Mouse (Mus musculus) R1 (cell line): ENCODE results near the gene 2610021A01Rik.
A peak's percentile ranks its signal among the peaks of the same experiment; 100 is the strongest.
"Not testable (repeated sequence)": the region's sequence is repeated elsewhere in the genome, so short reads cannot be mapped to it uniquely, and the experiment has no call there.

Experiments used
- DNase-seq: peaks from one replicate; pipeline ENCODE4 v3.0.0-alpha.2; 2018; ENCODE audit warnings: low read depth, low spot score

The 2610021A01Rik gene

GRCm38 (mm10) chr7:41599034-41599813 is at the start of gene 2610021A01Rik:
2610021A01Rik (plus strand) TSS chr7:41599230.
- DNase-seq, result peak; percentile 98

- DNase-seq, result peak; percentile 96
These were observed 38.3 kb upstream of the 2610021A01Rik start for GRCm38 (mm10) chr7:41560681-41561080.

GRCm38 (mm10) chr7:41573562-41573961 is 25.5 kb upstream of the 2610021A01Rik start, which contains the start of gene Gm6871:
Gm6871 (minus strand) TSS chr7:41573662.
- DNase-seq, result peak; percentile 21

GRCm38 (mm10) chr7:41577956-41578355 is 21.1 kb upstream of the 2610021A01Rik start:
- DNase-seq, result no peak

- peak; percentile 97 for DNase-seq
These were observed 17.0 kb upstream of the 2610021A01Rik start for GRCm38 (mm10) chr7:41582028-41582427.

GRCm38 (mm10) chr7:41587831-41588230 is 11.2 kb upstream of the 2610021A01Rik start:
- peak; percentile 90 for DNase-seq

- no peak for DNase-seq
These were observed 415 bp upstream of the 2610021A01Rik start for GRCm38 (mm10) chr7:41598615-41599014.

- DNase-seq, result peak; percentile 72
These were observed 1.0 kb downstream of the 2610021A01Rik start for GRCm38 (mm10) chr7:41599932-41600548.

GRCm38 (mm10) chr7:41611654-41612053 is 12.6 kb downstream of the 2610021A01Rik start:
- no peak for DNase-seq

GRCm38 (mm10) chr7:41616241-41616640 is 17.2 kb downstream of the 2610021A01Rik start:
- not testable (repeated sequence) for DNase-seq

GRCm38 (mm10) chr7:41632409-41633220 is 33.6 kb downstream of the 2610021A01Rik start, which contains the start of gene Zfp788:
Zfp788 (plus strand) TSS chr7:41633203.
- DNase-seq, result peak; percentile 99

GRCm38 (mm10) chr7:41633221-41633984 is 34.4 kb downstream of the 2610021A01Rik start:
- DNase-seq, result peak; percentile 98

- DNase-seq, result peak; percentile 92
These were observed 75.3 kb downstream of the 2610021A01Rik start for GRCm38 (mm10) chr7:41674326-41674725.
